Mouse (Mus musculus) adrenal gland, adult 8-10 months (tissue): ENCODE results near the gene Clip2. TPM values are rescaled to one million over a fixed set of nuclear protein-coding genes. Genes with fewer than 3 reads are reported as not detected.
"Not testable (repeated sequence)": the region's sequence is repeated elsewhere in the genome, so short reads cannot be mapped to it uniquely, and the experiment has no call there.

ENCODE experiments used
- DNase-seq: peaks from one replicate; pipeline ENCODE4 v3.0.0; 2022
- microRNA-seq, 2 experiments: library from miRNA; unstranded; fragments of <30 nt; microRNA quantifications; one replicate each; pipeline ENCODE4 v1.2.0; 2022
- total RNA-seq, 4 experiments: library from RNA; stranded (reverse); gene quantifications; 2 replicates each; pipeline ENCODE4 v1.2.4; 2022

Gene Clip2
- total RNA-seq, 4 experiments from 2014 or later: 18.8 to 28.2 (median 22.9) TPM

GRCm38 (mm10) chr5:134457371-134457770, 94.9 kb downstream of the Clip2 start:
- no peak for DNase-seq

GRCm38 (mm10) chr5:134456503-134456962, 95.7 kb downstream of the Clip2 start, which contains the start of gene Gtf2ird1:
TSS of gene Gtf2ird1 (minus strand) at chr5:134456716.
- DNase-seq: peak; percentile 73

GRCm38 (mm10) chr5:134455914-134456423, 96.3 kb downstream of the Clip2 start:
- DNase-seq: no peak

- no peak for DNase-seq
These were observed 96.9 kb downstream of the Clip2 start for GRCm38 (mm10) chr5:134455186-134455895.

- DNase-seq: no peak
These were observed 97.8 kb downstream of the Clip2 start for GRCm38 (mm10) chr5:134454421-134454820.

GRCm38 (mm10) chr5:134453577-134453976, 98.7 kb downstream of the Clip2 start:
- DNase-seq: no peak

GRCm38 (mm10) chr5:134446755-134447154, 105.5 kb downstream of the Clip2 start:
- not testable (repeated sequence) for DNase-seq

- DNase-seq: no peak
These were observed 106.3 kb downstream of the Clip2 start for GRCm38 (mm10) chr5:134445895-134446294.

- no peak for DNase-seq
These were observed 106.9 kb downstream of the Clip2 start for GRCm38 (mm10) chr5:134445208-134445831.

- DNase-seq: no peak
These were observed 107.8 kb downstream of the Clip2 start for GRCm38 (mm10) chr5:134444473-134444872.

GRCm38 (mm10) chr5:134442066-134442465, 110.2 kb downstream of the Clip2 start:
- no peak for DNase-seq

GRCm38 (mm10) chr5:134441105-134441504, 111.1 kb downstream of the Clip2 start:
- no peak for DNase-seq

GRCm38 (mm10) chr5:134440098-134440497, 112.1 kb downstream of the Clip2 start:
- DNase-seq: peak; percentile 87

GRCm38 (mm10) chr5:134439481-134439880, 112.8 kb downstream of the Clip2 start:
- DNase-seq: no peak

Small RNA genes within 50 kb of the gene (microRNA-seq; reads per million reads assigned to microRNA genes)
- gene Gm26340: 0 reads per million in 2 experiments
- 0 to 0.17 reads per million in 2 experiments for gene Mir7228

Other genes starting within 250 kb of the Clip2 start
- gene Gtf2i, start 237.7 kb downstream of the Clip2 start, total RNA-seq: 100 to 1,000 TPM; 215 to 303 (median 258) TPM
- 10 to 100 TPM; 46.0 to 93.0 (median 63.1) TPM for gene Gtf2ird1, start 95.7 kb downstream of the Clip2 start, total RNA-seq
- not detected for gene Syna, start 7.7 kb upstream of the Clip2 start, total RNA-seq
- gene Rfc2, start 28.9 kb upstream of the Clip2 start, total RNA-seq: 10 to 100 TPM; 39.8 to 56.8 (median 46.2) TPM
- 10 to 100 TPM in 2 of 4 experiments, 1 to 10 TPM in 2; 4.8 to 11.3 (median 8.0) TPM for gene Lat2, start 62.6 kb upstream of the Clip2 start, total RNA-seq
- gene Eif4h, start 87.1 kb upstream of the Clip2 start, total RNA-seq: 100 to 1,000 TPM; 241 to 258 (median 257) TPM
- 10 to 100 TPM; 22.4 to 25.4 (median 23.7) TPM for gene Limk1, start 136.2 kb upstream of the Clip2 start, total RNA-seq
- 10 to 100 TPM in 2 of 4 experiments, 1 to 10 TPM in 2; 6.8 to 12.7 (median 9.7) TPM for gene Eln, start 194.9 kb upstream of the Clip2 start, total RNA-seq